Mouse (Mus musculus) megakaryocyte, embryonic 14.5 days (primary cell): ENCODE measurements around the gene Ebf4.

Experiments
- FLI1 ChIP-seq: IDR thresholded peaks from 2 replicates; pipeline ENCODE4 v1.6.1; 2012; ENCODE audit warnings: low read length, inconsistent platforms, mixed read lengths
- GATA1 ChIP-seq: IDR thresholded peaks from 3 replicates; pipeline ENCODE4 v1.6.1; 2012; ENCODE audit warnings: mixed read lengths, low read length, inconsistent platforms, borderline replicate concordance

DNA sequence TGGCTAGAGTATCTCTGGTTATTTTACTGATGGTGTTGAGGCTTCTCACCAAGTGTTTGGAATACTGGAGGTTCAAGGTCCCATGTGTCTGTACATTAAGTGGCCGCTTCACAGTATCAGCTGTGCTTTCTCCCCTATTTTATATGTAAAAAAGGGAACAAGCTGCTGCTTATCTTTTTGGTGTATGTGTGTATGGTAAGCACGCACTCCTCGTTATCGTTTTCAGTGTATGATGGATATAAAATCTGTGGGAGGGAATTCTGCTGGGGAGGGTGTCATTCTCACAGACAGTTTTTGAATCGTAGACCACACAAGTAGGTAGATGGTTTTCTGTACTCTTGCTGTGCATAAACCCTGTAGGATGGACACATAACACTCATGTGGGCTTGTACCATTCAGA lies 62.6 kb downstream of the Ebf4 start:
- TF ChIP-seq GATA1 (no peak), FLI1 (no peak)
